Mouse (Mus musculus) 416B (cell line): Measurements from ENCODE around the gene Cacnb1.

Experiments used
- DNase-seq: peaks from one replicate; pipeline ENCODE4 v3.0.0; 2011; ENCODE audit warnings: low read depth

Gene Cacnb1

DNA sequence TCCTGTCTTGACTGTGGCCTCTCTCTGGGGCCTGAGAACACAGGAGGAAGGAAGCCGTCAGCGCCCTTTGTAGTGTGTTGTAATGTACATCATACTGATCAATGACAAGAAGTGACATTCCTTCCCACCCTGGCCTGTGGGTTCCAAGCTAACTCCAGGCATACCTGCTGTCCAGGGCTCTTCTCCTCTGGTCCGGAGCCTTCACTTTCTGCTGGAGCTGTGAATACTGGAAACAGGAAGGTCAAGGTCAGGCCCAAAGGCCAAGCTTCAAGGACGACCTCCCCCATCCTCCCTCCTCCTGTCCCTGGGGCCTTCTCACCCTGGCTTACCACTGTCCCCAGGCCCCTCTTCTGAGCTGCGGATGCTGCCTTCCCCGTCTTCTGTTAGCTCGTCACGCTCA is 18.1 kb upstream of the Cacnb1 start:
- DNase-seq: no peak

- DNase-seq: no peak
These were observed 15.0 kb upstream of the Cacnb1 start for GRCm38 (mm10) chr11:98037871-98038270.

DNA sequence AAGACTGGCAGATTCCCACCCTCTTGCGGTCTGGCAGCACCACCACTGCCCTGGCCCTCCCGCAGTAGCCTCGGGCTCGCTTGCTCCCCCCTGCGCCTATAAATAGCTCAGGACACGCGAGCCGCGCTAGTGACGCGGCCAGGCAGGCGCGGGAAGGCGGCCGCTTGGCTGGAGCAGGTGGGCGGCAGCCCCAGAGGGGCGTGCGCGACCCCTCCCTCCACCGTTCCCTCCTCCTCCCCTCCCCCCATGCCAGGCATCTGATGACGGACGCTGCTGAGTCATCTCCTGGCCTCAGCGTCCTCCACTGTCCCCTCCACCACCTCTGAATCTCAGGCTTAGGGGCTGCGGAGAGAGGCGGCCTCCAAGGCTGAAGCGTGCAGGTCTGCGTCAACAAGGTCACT is 13.1 kb upstream of the Cacnb1 start:
- DNase-seq: peak; percentile 39

GRCm38 (mm10) chr11:98034840-98035239 is 12.0 kb upstream of the Cacnb1 start:
- DNase-seq: no peak

DNA sequence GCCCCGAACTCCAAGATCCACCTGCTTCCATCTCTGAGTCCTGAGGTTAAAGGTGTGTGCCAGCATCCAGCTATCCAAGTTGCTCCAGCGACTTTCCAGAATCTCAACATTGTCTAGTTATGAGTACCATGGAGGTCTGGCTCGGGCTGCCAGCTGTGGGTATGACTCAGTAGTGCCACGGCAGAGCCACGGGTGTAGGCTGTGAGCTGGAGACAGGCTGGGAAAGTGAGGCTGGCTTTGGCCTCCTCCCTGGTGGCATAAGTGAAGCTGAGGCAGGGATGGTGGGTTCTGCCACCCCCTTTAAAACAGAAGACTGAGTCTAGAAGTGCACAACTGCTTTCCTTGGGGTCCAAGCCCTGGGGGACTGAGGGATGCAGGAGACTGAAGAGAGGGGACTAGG is 11.2 kb upstream of the Cacnb1 start:
- DNase-seq: no peak

DNA sequence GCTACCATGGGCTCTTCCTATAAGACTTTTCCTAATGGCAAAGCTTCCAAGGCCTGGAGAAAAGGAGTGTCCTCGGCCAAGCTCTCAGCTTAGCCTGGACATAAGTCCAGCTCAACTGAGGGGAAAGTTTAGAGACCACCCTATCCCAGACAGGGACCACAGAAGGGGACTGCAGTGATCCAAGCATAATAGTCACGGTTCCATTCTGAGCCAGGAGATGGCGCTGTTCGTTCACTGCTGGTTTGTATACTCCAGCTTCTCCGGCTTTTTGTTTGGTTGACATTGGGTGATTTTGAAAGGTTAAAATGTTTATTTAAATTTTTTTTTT is 8.6 kb upstream of the Cacnb1 start:
- peak; percentile 80 for DNase-seq

- DNase-seq: peak; percentile 67
These were observed 8.0 kb upstream of the Cacnb1 start for GRCm38 (mm10) chr11:98030701-98031442.

DNA sequence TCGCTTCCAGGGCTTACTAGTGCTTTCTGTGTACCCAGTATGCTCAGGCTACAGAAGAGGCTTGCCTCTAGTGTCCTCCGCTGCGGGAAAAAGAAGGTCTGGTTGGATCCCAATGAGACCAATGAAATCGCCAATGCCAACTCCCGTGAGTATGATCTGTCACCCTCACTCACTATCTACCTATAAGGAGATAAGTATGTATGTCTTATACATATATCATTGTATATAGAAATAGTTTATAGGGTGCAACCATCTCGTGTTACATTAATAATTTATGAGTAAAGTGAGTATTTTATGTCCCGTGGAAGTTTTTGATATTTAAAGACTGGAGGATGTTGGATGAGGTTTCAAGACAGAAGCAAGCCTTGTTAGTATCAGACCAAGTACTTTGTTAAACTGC is 5.0 kb upstream of the Cacnb1 start:
- no peak for DNase-seq

GRCm38 (mm10) chr11:98027297-98027688 is 4.5 kb upstream of the Cacnb1 start:
- DNase-seq: peak; percentile 60

- peak; percentile 93 for DNase-seq
These were observed 3.9 kb upstream of the Cacnb1 start, which contains the start of gene Rpl19 for GRCm38 (mm10) chr11:98026570-98027296. Gene Rpl19, plus strand, starts transcription at chr11:98026710.

GRCm38 (mm10) chr11:98026248-98026569 is 3.4 kb upstream of the Cacnb1 start:
- DNase-seq: no peak

- DNase-seq: no peak
These were observed 1.7 kb upstream of the Cacnb1 start for GRCm38 (mm10) chr11:98024516-98024915.

- no peak for DNase-seq
These were observed 630 bp downstream of the Cacnb1 start for GRCm38 (mm10) chr11:98022253-98022554.

GRCm38 (mm10) chr11:98021565-98022252 is 1.1 kb downstream of the Cacnb1 start:
- DNase-seq: no peak

- DNase-seq: no peak
These were observed 1.7 kb downstream of the Cacnb1 start for GRCm38 (mm10) chr11:98021118-98021517.

DNA sequence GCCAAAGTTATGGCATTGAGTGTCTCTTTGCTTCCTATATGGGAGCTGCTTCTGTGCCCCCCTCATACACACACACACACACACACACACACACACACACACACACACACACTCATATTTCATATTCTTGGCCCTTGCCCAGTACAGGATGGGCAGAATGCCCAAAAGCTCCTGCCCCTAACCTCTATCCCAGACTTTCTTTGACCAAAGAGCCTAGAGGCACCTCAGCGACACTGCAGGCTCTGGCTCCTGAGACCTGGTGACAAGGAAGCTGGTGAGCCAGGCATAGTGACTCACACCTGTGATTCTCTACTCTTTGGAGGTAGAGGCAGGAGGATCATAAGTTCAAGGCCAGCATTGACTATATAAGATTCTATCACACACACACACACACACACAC is 2.1 kb downstream of the Cacnb1 start:
- peak; percentile 44 for DNase-seq

- no peak for DNase-seq
These were observed 2.8 kb downstream of the Cacnb1 start for GRCm38 (mm10) chr11:98019883-98020610.

- DNase-seq: peak; percentile 43
These were observed 3.8 kb downstream of the Cacnb1 start for GRCm38 (mm10) chr11:98018858-98019641.

GRCm38 (mm10) chr11:98018222-98018621 is 4.6 kb downstream of the Cacnb1 start:
- DNase-seq: peak; percentile 54

DNA sequence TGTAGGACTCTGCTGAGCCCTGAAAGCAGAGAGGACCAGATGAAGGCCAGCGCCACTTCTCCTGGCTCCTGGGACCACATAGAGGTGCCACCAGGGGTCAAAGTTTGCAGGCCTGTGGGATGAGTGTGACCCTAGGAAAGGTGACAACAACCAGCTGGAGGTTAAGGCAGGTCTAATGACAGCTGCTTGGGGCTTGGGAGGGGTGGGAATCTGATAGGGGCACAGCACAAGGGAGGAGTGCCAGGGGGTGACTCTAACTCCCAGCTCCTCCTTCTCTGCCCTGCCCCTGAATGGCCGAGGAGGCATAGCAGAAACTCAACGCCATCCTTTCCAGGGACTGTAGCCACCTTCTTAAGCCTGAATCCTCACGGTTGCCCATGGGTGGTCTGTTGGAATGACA is 6.0 kb downstream of the Cacnb1 start:
- DNase-seq: no peak

- DNase-seq: no peak
These were observed 6.7 kb downstream of the Cacnb1 start for GRCm38 (mm10) chr11:98016177-98016576.

DNA sequence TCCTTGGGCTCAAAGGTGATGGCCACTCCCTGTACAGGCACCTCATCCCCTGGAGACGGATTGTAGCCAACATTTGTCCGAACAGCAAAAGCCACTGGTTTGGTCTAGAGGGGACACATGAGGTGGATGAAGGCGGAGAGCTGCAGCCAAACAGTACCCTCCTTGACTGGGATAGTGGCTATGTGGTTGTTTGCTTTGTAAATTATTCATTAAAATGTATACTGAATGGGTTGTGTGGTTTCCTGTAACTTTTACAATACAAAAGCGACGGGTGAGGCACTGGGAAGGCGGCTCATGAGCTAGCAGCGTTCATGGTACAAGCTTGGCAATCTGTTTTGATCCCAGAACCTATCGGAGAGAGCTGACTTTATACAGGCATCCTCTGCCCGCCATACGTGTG is 10.0 kb downstream of the Cacnb1 start:
- no peak for DNase-seq
